Mouse (Mus musculus) E14TG2a.4 (cell line): ENCODE data around the gene E130218I03Rik.

Experiments
- CTCF ChIP-seq: conservative IDR thresholded peaks from 2 replicates; pipeline ENCODE4 v1.5.1; 2014; ENCODE audit warnings: low read length
- POU5F1 ChIP-seq: IDR thresholded peaks from 2 replicates; pipeline ENCODE4 v1.6.1; 2014; ENCODE audit warnings: low read length, borderline replicate concordance

- TF ChIP-seq CTCF (no peak), POU5F1 (no peak)
Measured at GRCm38 (mm10) chr4:134250116-134250929, 6.9 kb downstream of the E130218I03Rik start.
